Mouse (Mus musculus) midbrain, embryonic 13.5 days (tissue): ENCODE measurements around the gene Tuba3a. TPM values are rescaled to one million over a fixed set of nuclear protein-coding genes. Genes with fewer than 3 reads are reported as not detected.

Source experiments
- ATAC-seq: fragments of 200-750 bp; cut with Nextera tagmentation; 2 replicates; pipeline ENCODE4 v1.8.0; 2017; ENCODE audit warnings: mild to moderate bottlenecking, moderate TSS enrichment, moderate library complexity
- H3K27ac ChIP-seq: fragments of 300-500 bp; sonication (generic); 2 replicates; pipeline ENCODE4 v1.5.1; 2015; ENCODE audit warnings: inconsistent platforms, mild to moderate bottlenecking, moderate library complexity
- H3K27me3 ChIP-seq: fragments of 300-500 bp; sonication (generic); 2 replicates; pipeline ENCODE4 v1.6.1; 2015; ENCODE audit warnings: mild to moderate bottlenecking, inconsistent platforms
- H3K36me3 ChIP-seq: fragments of 300-500 bp; sonication (generic); 2 replicates; pipeline ENCODE4 v1.6.1; 2015; ENCODE audit warnings: mild to moderate bottlenecking, inconsistent platforms
- H3K4me1 ChIP-seq: fragments of 300-500 bp; sonication (generic); replicated peaks from 2 replicates; pipeline ENCODE4 v1.6.1; 2015; ENCODE audit warnings: inconsistent platforms
- H3K4me2 ChIP-seq: fragments of 300-500 bp; sonication (generic); replicated peaks from 2 replicates; pipeline ENCODE4 v1.6.1; 2015; ENCODE audit warnings: moderate library complexity, mild to moderate bottlenecking, inconsistent platforms
- H3K4me3 ChIP-seq: fragments of 300-500 bp; sonication (generic); replicated peaks from 2 replicates; pipeline ENCODE4 v1.5.1; 2015; ENCODE audit warnings: mild to moderate bottlenecking, inconsistent platforms
- H3K9ac ChIP-seq: fragments of 300-500 bp; sonication (generic); replicated peaks from 2 replicates; pipeline ENCODE4 v1.6.1; 2015; ENCODE audit warnings: mild to moderate bottlenecking, inconsistent platforms
- H3K9me3 ChIP-seq: fragments of 300-500 bp; sonication (generic); 2 replicates; pipeline ENCODE4 v1.6.1; 2016; ENCODE audit warnings: mild to moderate bottlenecking, inconsistent platforms
- WGBS: fragments of 180-500 bp; shearing (Covaris S2); methylation state at CpG from one replicate; pipeline ENCODE4 v1.1.7; 2015; 5-methylcytosine and 5-hydroxymethylcytosine counted together
- polyA plus RNA-seq: library from polyadenylated mRNA; unstranded; fragments of >200 nt; fragmentation: Nextera tagmentation; extraction: Ambion mirVana; gene quantifications from 2 replicates; pipeline ENCODE4 v1.2.1, GENCODE M21; 2015

Tuba3a gene
- polyA plus RNA-seq, 1 experiment from 2014 or later = 0.11 TPM

- 80% methylated on average over 8 of the region's 8 CpGs for WGBS
- no peak for ATAC-seq
- Histone ChIP-seq H3K4me3 (no peak overlapping the region), H3K9me3 (peaks cover 3% of the 10 kb centered on the region; the same call in 1 of the 2 replicates), H3K9ac (no peak overlapping the region), H3K36me3 (no peaks in the 10 kb centered on the region), H3K4me2 (no peak overlapping the region), H3K4me1 (no peaks in the 10 kb centered on the region), H3K27ac (no peak overlapping the region), H3K27me3 (no peaks in the 10 kb centered on the region)
Measured at GRCm38 (mm10) chr6:125256222-125256966, 29.4 kb downstream of the Tuba3a start.

DNA sequence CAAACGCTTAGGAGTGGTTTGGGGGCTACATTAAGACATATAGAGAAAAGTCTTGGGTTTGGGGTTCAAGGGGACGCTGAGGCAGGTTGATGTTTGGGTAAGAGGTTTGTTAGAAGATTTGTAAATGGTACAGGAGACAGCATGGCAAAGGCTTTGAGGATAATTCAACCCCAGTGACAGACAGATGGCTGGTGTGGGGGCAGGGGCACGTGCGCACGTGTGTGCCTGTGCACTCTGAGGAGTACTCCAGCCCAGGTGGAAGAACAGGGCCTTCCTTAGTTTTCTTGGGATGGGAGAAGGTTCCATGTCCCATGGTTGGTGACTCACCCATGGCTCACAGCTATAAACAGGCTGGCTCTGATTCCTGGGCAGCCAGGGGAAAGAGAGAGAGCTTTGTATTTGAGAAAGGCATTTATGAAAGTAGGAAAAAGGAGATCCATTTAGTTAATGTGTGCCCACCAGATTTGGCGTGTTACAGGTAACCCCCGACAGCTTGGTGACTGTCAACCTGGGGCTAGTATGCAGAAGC lies 30.3 kb downstream of the Tuba3a start:
- ATAC-seq = no peak
- no peak overlapping the region for H3K4me2 ChIP-seq
- no peaks in the 10 kb centered on the region for H3K27me3 ChIP-seq
- no peak overlapping the region for H3K9ac ChIP-seq
- no peaks in the 10 kb centered on the region for H3K36me3 ChIP-seq
- H3K4me3 ChIP-seq = no peak overlapping the region
- WGBS = 92% methylated on average over 7 of the region's 7 CpGs
- H3K9me3 ChIP-seq = peaks cover 3% of the 10 kb centered on the region; the same call in 1 of the 2 replicates
- no peaks in the 10 kb centered on the region for H3K4me1 ChIP-seq
- H3K27ac ChIP-seq = no peak overlapping the region

GRCm38 (mm10) chr6:125253863-125254715 lies 31.8 kb downstream of the Tuba3a start:
- 81% methylated on average over 14 of the region's 14 CpGs for WGBS
- no peak overlapping the region for H3K9ac ChIP-seq
- no peaks in the 10 kb centered on the region for H3K36me3 ChIP-seq
- no peak overlapping the region for H3K4me2 ChIP-seq
- no peak for ATAC-seq
- H3K27me3 ChIP-seq = no peaks in the 10 kb centered on the region
- peaks cover 3% of the 10 kb centered on the region; the same call in 1 of the 2 replicates for H3K9me3 ChIP-seq
- H3K27ac ChIP-seq = no peak overlapping the region
- no peaks in the 10 kb centered on the region for H3K4me1 ChIP-seq
- H3K4me3 ChIP-seq = no peak overlapping the region

GRCm38 (mm10) chr6:125252711-125253110 lies 33.1 kb downstream of the Tuba3a start:
- 92% methylated on average over 8 of the region's 8 CpGs for WGBS
- Histone ChIP-seq H3K36me3 (no peaks in the 10 kb centered on the region), H3K9ac (no peak overlapping the region), H3K9me3 (peaks cover 3% of the 10 kb centered on the region; the same call in 1 of the 2 replicates), H3K4me1 (no peaks in the 10 kb centered on the region), H3K27ac (no peak overlapping the region), H3K27me3 (no peaks in the 10 kb centered on the region), H3K4me2 (no peak overlapping the region), H3K4me3 (no peak overlapping the region)
- no peak for ATAC-seq

DNA sequence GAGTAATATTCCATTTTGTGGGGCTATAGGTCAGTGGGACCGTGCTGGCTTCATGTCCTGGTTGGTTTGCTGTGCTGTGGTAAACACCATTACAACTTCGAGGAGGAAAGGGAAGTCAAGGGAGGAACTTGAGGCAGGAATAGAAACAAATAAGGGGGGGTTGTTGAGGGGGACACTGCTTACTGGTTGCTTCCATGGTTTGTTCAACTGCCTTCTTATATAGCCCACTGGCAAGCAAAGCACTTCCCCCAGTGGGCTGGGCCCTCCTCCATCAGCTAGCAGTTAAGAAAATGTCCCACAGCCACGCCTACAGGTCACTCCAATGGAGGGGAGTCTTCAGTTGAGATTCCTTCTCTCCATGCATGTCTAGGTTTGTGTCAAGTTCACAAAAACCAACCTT lies 33.6 kb downstream of the Tuba3a start:
- Histone ChIP-seq H3K4me3 (no peak overlapping the region), H3K4me1 (no peaks in the 10 kb centered on the region), H3K27me3 (no peaks in the 10 kb centered on the region), H3K27ac (no peak overlapping the region), H3K9ac (no peak overlapping the region), H3K4me2 (no peak overlapping the region), H3K36me3 (no peaks in the 10 kb centered on the region), H3K9me3 (peaks cover 3% of the 10 kb centered on the region; the same call in 1 of the 2 replicates)
- WGBS = 93% methylated on average over 3 of the region's 3 CpGs
- no peak for ATAC-seq

GRCm38 (mm10) chr6:125244551-125244950 lies 41.3 kb downstream of the Tuba3a start:
- no peak for ATAC-seq
- Histone ChIP-seq H3K27ac (no peak overlapping the region), H3K9me3 (no peaks in the 10 kb centered on the region), H3K36me3 (no peaks in the 10 kb centered on the region), H3K27me3 (no peaks in the 10 kb centered on the region), H3K4me3 (no peak overlapping the region), H3K4me1 (no peaks in the 10 kb centered on the region), H3K4me2 (no peak overlapping the region), H3K9ac (no peak overlapping the region)
- WGBS = 42% methylated on average over 1 of the region's 1 CpGs

DNA sequence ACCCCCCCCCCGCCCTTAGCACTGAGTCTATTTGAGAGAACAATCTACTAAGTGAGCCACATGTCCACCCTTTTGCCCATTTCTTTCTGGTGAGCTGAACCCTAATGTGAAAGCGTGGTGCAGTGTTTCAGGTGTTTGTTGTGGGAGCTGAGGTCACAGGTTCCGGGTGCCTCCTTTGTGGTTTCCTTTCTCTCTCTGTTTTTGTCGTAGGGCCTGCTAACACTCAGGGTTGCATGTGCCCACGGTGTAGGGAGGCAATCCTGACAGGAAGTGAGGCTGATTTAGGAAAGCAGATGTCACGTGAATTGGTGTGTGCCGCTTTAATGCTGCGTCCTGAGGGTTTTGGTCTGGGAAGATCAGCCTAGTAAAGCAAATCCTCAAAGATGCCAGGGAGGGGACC lies 44.3 kb downstream of the Tuba3a start:
- no peak for ATAC-seq
- H3K9me3 ChIP-seq = no peaks in the 10 kb centered on the region

DNA sequence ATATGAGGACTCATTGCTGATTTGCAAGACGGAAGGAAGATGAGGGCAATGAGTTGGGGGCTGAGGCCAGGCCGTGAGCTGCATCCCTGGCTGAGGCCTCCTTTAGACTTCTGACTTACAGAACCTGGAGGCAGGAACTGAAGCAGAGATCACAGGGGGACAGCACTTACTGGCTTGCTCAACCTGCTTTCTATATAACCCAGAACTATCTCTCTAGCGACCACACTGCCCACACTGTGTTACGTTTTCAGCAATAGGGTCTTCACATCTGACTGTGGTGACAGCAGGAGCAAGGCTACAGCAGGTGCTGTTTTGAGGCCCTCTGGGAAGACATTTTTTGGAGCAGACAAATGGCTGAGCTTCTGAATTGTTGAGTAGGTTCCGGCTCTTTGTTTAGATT lies 45.2 kb downstream of the Tuba3a start:
- H3K36me3 ChIP-seq = no peaks in the 10 kb centered on the region
- H3K4me1 ChIP-seq = no peaks in the 10 kb centered on the region
- no peak overlapping the region for H3K4me2 ChIP-seq
- H3K9ac ChIP-seq = no peak overlapping the region
- H3K4me3 ChIP-seq = no peak overlapping the region
- H3K27ac ChIP-seq = no peak overlapping the region
- WGBS = 88% methylated on average over 5 of the region's 5 CpGs
- no peaks in the 10 kb centered on the region for H3K9me3 ChIP-seq
- no peaks in the 10 kb centered on the region for H3K27me3 ChIP-seq
- ATAC-seq = no peak

More for the DNA sequence above, 44.3 kb downstream of the Tuba3a start:
- Histone ChIP-seq H3K27me3 (no peaks in the 10 kb centered on the region), H3K4me1 (no peaks in the 10 kb centered on the region), H3K9ac (no peak overlapping the region), H3K27ac (no peak overlapping the region), H3K4me2 (no peak overlapping the region), H3K4me3 (no peak overlapping the region), H3K36me3 (no peaks in the 10 kb centered on the region)
- WGBS = 84% methylated on average over 8 of the region's 8 CpGs

DNA sequence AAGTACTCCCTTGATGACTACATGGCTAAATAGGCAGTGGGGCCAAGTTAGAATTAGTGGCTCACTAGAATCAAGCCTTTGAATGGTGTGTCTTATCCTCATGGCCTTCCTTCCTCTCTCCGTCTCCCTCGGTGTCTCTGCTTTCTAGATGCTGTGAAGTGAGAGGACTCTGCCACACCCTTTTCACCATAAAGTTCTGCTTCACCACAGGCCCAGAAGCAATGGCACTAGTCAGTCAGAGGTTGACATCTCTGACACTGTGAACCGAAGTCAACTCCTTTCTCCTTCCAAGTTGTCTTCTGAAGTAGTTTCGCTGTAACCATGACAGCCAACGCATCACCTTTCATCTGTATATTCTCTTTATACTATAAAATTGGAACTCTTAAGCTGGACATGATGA lies 46.3 kb downstream of the Tuba3a start:
- no peak for ATAC-seq
- no peak overlapping the region for H3K9ac ChIP-seq
- H3K36me3 ChIP-seq = no peaks in the 10 kb centered on the region
- H3K27ac ChIP-seq = no peak overlapping the region
- no peaks in the 10 kb centered on the region for H3K4me1 ChIP-seq
- H3K9me3 ChIP-seq = no peaks in the 10 kb centered on the region
- no peak overlapping the region for H3K4me3 ChIP-seq
- 94% methylated on average over 5 of the region's 5 CpGs for WGBS
- H3K4me2 ChIP-seq = no peak overlapping the region
- H3K27me3 ChIP-seq = no peaks in the 10 kb centered on the region

DNA sequence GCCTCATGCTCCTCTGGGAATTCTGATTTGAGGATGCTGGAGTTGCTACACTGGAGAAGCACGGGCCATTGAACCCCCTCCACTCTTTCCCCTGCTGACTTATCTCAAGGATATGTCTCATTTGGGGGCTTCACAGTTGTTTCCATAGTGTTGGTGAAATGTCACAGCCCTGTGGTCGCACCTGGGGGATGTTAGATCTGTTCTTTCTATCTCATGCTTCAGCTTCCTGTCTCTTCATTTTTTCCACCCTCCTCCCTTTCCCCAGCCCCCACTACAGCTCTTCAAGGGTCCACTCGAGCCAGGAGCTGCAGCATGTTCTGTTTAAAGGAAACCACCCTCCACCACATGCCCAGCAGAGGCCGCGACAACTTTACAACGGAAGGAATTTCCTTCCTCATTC lies 47.4 kb downstream of the Tuba3a start:
- Histone ChIP-seq H3K9me3 (no peaks in the 10 kb centered on the region), H3K4me2 (no peak overlapping the region), H3K27ac (no peak overlapping the region), H3K4me3 (no peak overlapping the region), H3K27me3 (no peaks in the 10 kb centered on the region), H3K4me1 (no peaks in the 10 kb centered on the region), H3K9ac (no peak overlapping the region), H3K36me3 (no peaks in the 10 kb centered on the region)
- 86% methylated on average over 6 of the region's 6 CpGs for WGBS
- no peak for ATAC-seq

DNA sequence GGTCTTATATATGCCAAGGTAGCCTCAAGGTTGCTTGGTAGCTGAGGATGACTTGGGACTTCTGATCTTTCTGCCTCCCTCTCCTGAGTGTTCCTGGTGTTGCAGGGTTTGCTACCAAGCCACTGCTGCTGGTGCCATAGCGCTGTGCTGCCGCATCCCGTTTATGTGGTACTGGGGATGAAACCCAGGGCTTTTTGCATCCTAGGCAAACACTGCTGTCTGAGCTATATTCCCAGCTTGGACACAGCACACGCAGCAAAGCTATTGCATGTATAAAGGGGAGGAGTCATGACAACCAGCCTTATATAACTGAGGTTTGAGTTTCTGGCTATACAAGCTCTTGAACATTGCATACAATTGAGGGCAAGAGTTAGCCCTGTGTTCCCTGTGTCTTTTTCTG lies 48.4 kb downstream of the Tuba3a start:
- H3K27me3 ChIP-seq = no peaks in the 10 kb centered on the region
- H3K4me3 ChIP-seq = no peak overlapping the region
- H3K4me2 ChIP-seq = no peak overlapping the region
- no peaks in the 10 kb centered on the region for H3K9me3 ChIP-seq
- H3K4me1 ChIP-seq = no peaks in the 10 kb centered on the region
- H3K9ac ChIP-seq = no peak overlapping the region
- no peak overlapping the region for H3K27ac ChIP-seq
- ATAC-seq = no peak
- H3K36me3 ChIP-seq = no peaks in the 10 kb centered on the region
- WGBS = 88% methylated on average over 4 of the region's 4 CpGs

- H3K27me3 ChIP-seq = no peaks in the 10 kb centered on the region
- H3K9ac ChIP-seq = no peak within 1 kb of the TSS
- H3K4me1 ChIP-seq = peaks cover 4% of the 10 kb centered on the region
- no peak for ATAC-seq
- 27% methylated on average over 6 of the region's 6 CpGs for WGBS
- H3K4me3 ChIP-seq = no peak within 1 kb of the TSS
- no peak within 1 kb of the TSS for H3K4me2 ChIP-seq
- H3K9me3 ChIP-seq = no peaks in the 10 kb centered on the region
- H3K27ac ChIP-seq = no peak within 1 kb of the TSS
- H3K36me3 ChIP-seq = no peaks in the 10 kb centered on the region
Measured at GRCm38 (mm10) chr6:125236782-125237181, 49.1 kb downstream of the Tuba3a start, which contains the start of gene Cd27. Gene Cd27, minus strand, starts transcription at chr6:125237010.
